Mouse (Mus musculus) liver, embryonic 13.5 days (tissue): ENCODE data around the gene Hist1h2ae. TPM values are rescaled to one million over a fixed set of nuclear protein-coding genes. Genes with fewer than 3 reads are reported as not detected.

Source experiments
- ATAC-seq: fragments of 200-750 bp; cut with Nextera tagmentation; 2 replicates; pipeline ENCODE4 v1.8.0; 2017; ENCODE audit warnings: low read depth, mild to moderate bottlenecking, moderate number of reproducible peaks, moderate library complexity
- DNase-seq: peaks from one replicate; pipeline ENCODE4 v3.0.0; 2022
- H3K27ac ChIP-seq: fragments of 300-500 bp; sonication (generic); 2 replicates; pipeline ENCODE4 v1.5.1; 2015; ENCODE audit warnings: moderate library complexity, mild to moderate bottlenecking, inconsistent platforms
- H3K27me3 ChIP-seq: fragments of 300-500 bp; sonication (generic); 2 replicates; pipeline ENCODE4 v1.6.1; 2015; ENCODE audit warnings: mild to moderate bottlenecking, inconsistent platforms
- H3K36me3 ChIP-seq: fragments of 300-500 bp; sonication (generic); 2 replicates; pipeline ENCODE4 v1.6.1; 2015; ENCODE audit warnings: mild to moderate bottlenecking, inconsistent platforms
- H3K4me1 ChIP-seq: fragments of 300-500 bp; sonication (generic); replicated peaks from 2 replicates; pipeline ENCODE4 v1.6.1; 2015; ENCODE audit warnings: inconsistent platforms
- H3K4me2 ChIP-seq: fragments of 300-500 bp; sonication (generic); 2 replicates; pipeline ENCODE4 v1.6.1; 2015; ENCODE audit warnings: inconsistent platforms, mild to moderate bottlenecking, moderate library complexity
- H3K4me3 ChIP-seq: fragments of 300-500 bp; sonication (generic); replicated peaks from 2 replicates; pipeline ENCODE4 v1.5.1; 2015; ENCODE audit warnings: mild to moderate bottlenecking, inconsistent platforms
- H3K9ac ChIP-seq: fragments of 300-500 bp; sonication (generic); 2 replicates; pipeline ENCODE4 v1.6.1; 2015; ENCODE audit warnings: mild to moderate bottlenecking, inconsistent platforms
- H3K9me3 ChIP-seq: fragments of 300-500 bp; sonication (generic); replicated peaks from 2 replicates; pipeline ENCODE4 v1.6.1; 2016; ENCODE audit warnings: inconsistent platforms
- WGBS: fragments of 180-500 bp; shearing (Covaris S2); methylation state at CpG from one replicate; pipeline ENCODE4 v1.1.7; 2015; ENCODE audit not compliant: insufficient replicate concordance; 5-methylcytosine and 5-hydroxymethylcytosine counted together
- polyA plus RNA-seq: library from polyadenylated mRNA; unstranded; fragments of >200 nt; fragmentation: Nextera tagmentation; extraction: Ambion mirVana; gene quantifications from 2 replicates; pipeline ENCODE4 v1.2.1, GENCODE M21; 2015

Hist1h2ae gene
- polyA plus RNA-seq: 95.0 and 121 TPM in 2 replicates

GRCm38 (mm10) chr13:23571022-23571503, at the start of gene Hist1h2ae, which contains the start of gene Hist1h2bg:
Gene Hist1h2ae, minus strand, starts transcription at chr13:23571220.
Gene Hist1h2bg, plus strand, starts transcription at chr13:23571396.
- Histone ChIP-seq H3K4me3 (peak within 1 kb of the TSS; percentile 64), H3K4me1 (peaks cover 33% of the 10 kb centered on the region), H3K9ac (peak within 1 kb of the TSS; percentile 92), H3K27ac (peak within 1 kb of the TSS; percentile 96), H3K9me3 (no peaks in the 10 kb centered on the region), H3K4me2 (peak within 1 kb of the TSS; percentile 81), H3K36me3 (no peaks in the 10 kb centered on the region), H3K27me3 (no peaks in the 10 kb centered on the region)
- ATAC-seq: peak; percentile 78
- DNase-seq: peak; percentile 88
- under 1% methylated on average over 18 of the region's 18 CpGs for WGBS

DNA sequence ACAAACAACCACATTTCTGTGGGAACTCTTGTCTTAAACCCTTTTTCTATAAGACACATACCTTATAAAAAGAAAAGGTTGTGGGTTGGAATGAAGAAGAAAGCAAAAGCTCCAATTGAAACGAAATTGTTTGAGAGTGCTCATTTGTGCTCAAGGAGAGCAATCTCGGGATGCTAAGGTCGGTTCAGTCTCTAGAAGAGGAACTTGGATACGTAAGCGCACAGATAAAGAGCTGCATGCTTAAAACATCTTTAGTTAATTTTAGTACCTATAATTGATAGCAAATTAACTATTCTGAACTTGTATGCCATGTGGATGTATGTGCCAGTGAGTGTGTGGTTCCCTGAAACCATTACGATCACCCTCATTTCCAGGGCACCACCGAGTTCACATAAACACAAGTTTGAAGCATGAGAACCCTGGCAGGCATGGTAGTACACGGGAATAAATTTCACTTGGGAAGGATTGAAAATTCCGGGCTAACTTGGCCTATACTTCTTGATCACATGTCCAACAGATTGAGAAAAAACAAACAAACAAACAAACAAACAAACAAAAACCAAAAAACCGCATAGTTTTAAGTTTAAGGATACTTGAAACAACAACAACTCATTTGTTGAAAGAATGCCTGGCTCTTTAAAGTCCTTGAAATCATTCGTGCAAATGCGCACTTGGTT, 49.2 kb upstream of the Hist1h2ae start:
- peaks cover 6% of the 10 kb centered on the region for H3K27me3 ChIP-seq
- peak overlapping the region; percentile 90 for H3K4me2 ChIP-seq
- peak overlapping the region; percentile 100 for H3K27ac ChIP-seq
- peak overlapping the region; percentile 73 for H3K4me3 ChIP-seq
- DNase-seq (no peak), ATAC-seq (no peak)
- WGBS: 21% methylated on average over 12 of the region's 12 CpGs
- peaks cover 18% of the 10 kb centered on the region for H3K4me1 ChIP-seq
- H3K36me3 ChIP-seq: no peaks in the 10 kb centered on the region
- no peaks in the 10 kb centered on the region for H3K9me3 ChIP-seq
- peak overlapping the region; percentile 96 for H3K9ac ChIP-seq

- H3K36me3 ChIP-seq: peaks cover 14% of the 10 kb centered on the region
- no peak overlapping the region for H3K9ac ChIP-seq
- H3K4me2 ChIP-seq: no peak overlapping the region
- no peak for ATAC-seq
- peak overlapping the region; percentile 39 for H3K27ac ChIP-seq
- no peak for DNase-seq
- no peak overlapping the region for H3K4me3 ChIP-seq
- H3K4me1 ChIP-seq: peaks cover 26% of the 10 kb centered on the region
- H3K9me3 ChIP-seq: no peaks in the 10 kb centered on the region
- no peaks in the 10 kb centered on the region for H3K27me3 ChIP-seq
- 80% methylated on average over 3 of the region's 3 CpGs for WGBS
Measured at GRCm38 (mm10) chr13:23611638-23612037, 40.6 kb upstream of the Hist1h2ae start.

- peaks cover 28% of the 10 kb centered on the region for H3K4me1 ChIP-seq
- peaks cover 14% of the 10 kb centered on the region for H3K36me3 ChIP-seq
- no peaks in the 10 kb centered on the region for H3K27me3 ChIP-seq
- peak overlapping the region; percentile 86 for H3K27ac ChIP-seq
- no peak for ATAC-seq
- no peaks in the 10 kb centered on the region for H3K9me3 ChIP-seq
- WGBS: 53% methylated on average over 2 of the region's 2 CpGs
- no peak overlapping the region for H3K9ac ChIP-seq
- H3K4me3 ChIP-seq: no peak overlapping the region
- H3K4me2 ChIP-seq: no peak overlapping the region
- no peak for DNase-seq
Measured at GRCm38 (mm10) chr13:23610393-23610792, 39.4 kb upstream of the Hist1h2ae start.

DNA sequence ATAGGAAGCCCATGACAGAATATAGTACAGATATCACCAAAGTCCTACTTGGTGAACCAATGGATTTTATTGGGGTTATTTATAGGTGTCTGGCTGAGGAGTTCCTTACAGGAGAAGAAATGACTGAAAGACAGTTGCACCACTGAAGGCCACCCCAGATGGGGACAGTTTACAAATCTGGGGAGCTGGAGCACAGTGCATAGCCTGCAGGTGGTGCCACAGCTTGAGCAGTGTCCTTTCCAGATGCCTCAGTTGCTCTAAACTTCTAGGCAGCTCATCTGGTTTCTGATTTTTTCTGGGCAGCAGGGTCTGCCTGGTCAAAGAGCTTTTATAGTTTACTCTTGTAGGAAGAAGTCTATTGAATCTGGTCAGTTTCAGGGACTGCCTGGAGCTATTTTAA, 38.8 kb upstream of the Hist1h2ae start:
- peak overlapping the region; percentile 56 for H3K9ac ChIP-seq
- H3K9me3 ChIP-seq: no peaks in the 10 kb centered on the region
- peak overlapping the region; percentile 86 for H3K27ac ChIP-seq
- H3K27me3 ChIP-seq: no peaks in the 10 kb centered on the region
- DNase-seq (no peak), ATAC-seq (no peak)
- peaks cover 33% of the 10 kb centered on the region for H3K4me1 ChIP-seq
- H3K4me2 ChIP-seq: peak overlapping the region; percentile 51
- H3K36me3 ChIP-seq: peaks cover 14% of the 10 kb centered on the region
- H3K4me3 ChIP-seq: no peak overlapping the region

- peak; percentile 97 for ATAC-seq
- Histone ChIP-seq H3K4me3 (no peak overlapping the region), H3K9ac (peak overlapping the region; percentile 56; the same call in 1 of the 2 replicates)
Measured at GRCm38 (mm10) chr13:23609209-23609608, 38.2 kb upstream of the Hist1h2ae start.

GRCm38 (mm10) chr13:23605052-23605451, 34.0 kb upstream of the Hist1h2ae start:
- Histone ChIP-seq H3K9ac (0 out of 2 replicates have a peak overlapping the region, but pooled peaks have one; percentile 6), H3K4me2 (no peak overlapping the region), H3K36me3 (no peaks in the 10 kb centered on the region), H3K4me1 (peaks cover 36% of the 10 kb centered on the region), H3K27me3 (no peaks in the 10 kb centered on the region), H3K9me3 (no peaks in the 10 kb centered on the region), H3K4me3 (no peak overlapping the region), H3K27ac (peak overlapping the region; percentile 45; the same call in 1 of the 2 replicates)
- 76% methylated on average over 3 of the region's 3 CpGs for WGBS
- no peak for ATAC-seq
- no peak for DNase-seq

More at GRCm38 (mm10) chr13:23609209-23609608, 38.2 kb upstream of the Hist1h2ae start:
- Histone ChIP-seq H3K27me3 (no peaks in the 10 kb centered on the region), H3K4me2 (peak overlapping the region; percentile 51), H3K36me3 (peaks cover 14% of the 10 kb centered on the region), H3K9me3 (no peaks in the 10 kb centered on the region), H3K4me1 (peaks cover 35% of the 10 kb centered on the region), H3K27ac (peak overlapping the region; percentile 86)
- DNase-seq: peak; percentile 44
- 23% methylated on average over 4 of the region's 4 CpGs for WGBS

DNA sequence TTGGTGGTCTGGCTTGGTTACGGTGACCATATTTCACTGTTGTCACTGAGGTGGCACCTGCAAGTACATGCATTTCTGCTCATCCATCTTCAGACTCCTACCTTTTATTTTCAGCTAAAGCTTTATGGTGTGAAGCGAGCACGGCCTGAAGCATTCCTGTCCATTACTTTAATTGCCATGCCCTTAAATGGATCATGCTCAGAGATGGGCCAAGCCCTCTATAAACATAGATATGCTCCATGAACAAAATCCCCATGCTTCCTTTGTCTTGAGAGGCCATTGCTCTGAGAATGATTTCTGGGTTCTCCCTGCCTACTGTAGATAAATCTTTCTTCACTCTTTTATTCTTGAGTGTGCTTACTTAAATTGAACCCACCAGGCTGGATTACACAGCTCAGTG, 33.4 kb upstream of the Hist1h2ae start:
- H3K9ac ChIP-seq: 0 out of 2 replicates have a peak overlapping the region, but pooled peaks have one; percentile 6
- H3K4me3 ChIP-seq: no peak overlapping the region
- no peaks in the 10 kb centered on the region for H3K36me3 ChIP-seq
- no peaks in the 10 kb centered on the region for H3K9me3 ChIP-seq
- ATAC-seq (no peak), DNase-seq (no peak)
- 91% methylated on average over 3 of the region's 3 CpGs for WGBS
- no peak overlapping the region for H3K4me2 ChIP-seq
- H3K27me3 ChIP-seq: no peaks in the 10 kb centered on the region
- H3K4me1 ChIP-seq: peaks cover 30% of the 10 kb centered on the region
- no peak overlapping the region for H3K27ac ChIP-seq

GRCm38 (mm10) chr13:23603182-23603699, 32.2 kb upstream of the Hist1h2ae start:
- no peak overlapping the region for H3K9ac ChIP-seq
- H3K27me3 ChIP-seq: no peaks in the 10 kb centered on the region
- H3K4me3 ChIP-seq: no peak overlapping the region
- H3K36me3 ChIP-seq: no peaks in the 10 kb centered on the region
- 42% methylated on average over 7 of the region's 7 CpGs for WGBS
- no peak for DNase-seq
- ATAC-seq: peak; percentile 45; the same call in 1 of the 2 replicates
- H3K9me3 ChIP-seq: no peaks in the 10 kb centered on the region
- H3K27ac ChIP-seq: no peak overlapping the region
- no peak overlapping the region for H3K4me2 ChIP-seq
- peaks cover 18% of the 10 kb centered on the region for H3K4me1 ChIP-seq

DNA sequence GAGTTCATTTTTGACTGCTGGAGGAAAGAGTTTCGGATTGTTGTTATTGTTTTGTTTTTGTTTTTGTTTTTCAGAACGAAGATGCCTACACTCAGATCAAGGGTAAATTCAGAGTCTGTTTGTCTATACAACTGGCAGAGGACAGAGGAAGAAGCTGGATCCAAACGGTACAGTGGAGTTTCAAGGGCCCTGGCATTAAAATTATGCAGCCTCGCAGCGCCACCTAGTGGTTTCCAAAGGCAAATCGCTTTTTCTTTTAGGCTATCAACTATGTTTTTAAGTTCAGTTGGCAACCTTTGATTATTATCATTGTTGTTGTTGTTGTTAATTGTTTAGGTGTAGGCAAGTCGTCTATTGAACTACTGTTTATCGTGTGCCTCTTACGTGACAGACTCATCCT, 26.9 kb upstream of the Hist1h2ae start:
- peak overlapping the region; percentile 47; the same call in 1 of the 2 replicates for H3K9ac ChIP-seq
- no peaks in the 10 kb centered on the region for H3K36me3 ChIP-seq
- H3K9me3 ChIP-seq: no peaks in the 10 kb centered on the region
- 5% methylated on average over 9 of the region's 9 CpGs for WGBS
- ATAC-seq (no peak), DNase-seq (peak; percentile 68)
- H3K4me3 ChIP-seq: no peak overlapping the region
- H3K4me2 ChIP-seq: no peak overlapping the region
- no peaks in the 10 kb centered on the region for H3K27me3 ChIP-seq
- H3K4me1 ChIP-seq: peaks cover 47% of the 10 kb centered on the region
- peak overlapping the region; percentile 96; the same call in 1 of the 2 replicates for H3K27ac ChIP-seq

GRCm38 (mm10) chr13:23595622-23596372, 24.8 kb upstream of the Hist1h2ae start:
- Histone ChIP-seq H3K27ac (peak overlapping the region; percentile 96), H3K36me3 (no peaks in the 10 kb centered on the region), H3K27me3 (no peaks in the 10 kb centered on the region), H3K9ac (peak overlapping the region; percentile 71), H3K4me2 (peak overlapping the region; percentile 38), H3K4me1 (peaks cover 52% of the 10 kb centered on the region), H3K9me3 (no peaks in the 10 kb centered on the region), H3K4me3 (0 out of 2 replicates have a peak overlapping the region, but pooled peaks have one; percentile 8)
- WGBS: 39% methylated on average over 7 of the region's 7 CpGs
- ATAC-seq (peak; percentile 95), DNase-seq (peak; percentile 67)
